Mouse (Mus musculus) CD4-positive helper T cell, adult 2 months (primary cell): ENCODE data around the gene Opa1.
A peak's percentile ranks its signal among the peaks of the same experiment; 100 is the strongest.

ENCODE experiments used
- DNase-seq: peaks from one replicate; pipeline ENCODE4 v3.0.0-alpha.2; 2012; ENCODE audit warnings: low read depth, missing footprints, low spot score

The Opa1 gene

GRCm38 (mm10) chr16:29656187-29656825 is 77.2 kb downstream of the Opa1 start:
- DNase-seq = no peak

- no peak for DNase-seq
Observed at GRCm38 (mm10) chr16:29656901-29657300, 77.8 kb downstream of the Opa1 start.

GRCm38 (mm10) chr16:29657650-29658548 is 78.8 kb downstream of the Opa1 start:
- peak; percentile 11 for DNase-seq

- DNase-seq = no peak
Observed at GRCm38 (mm10) chr16:29659101-29659810, 80.1 kb downstream of the Opa1 start.

GRCm38 (mm10) chr16:29663042-29663758 is 84.1 kb downstream of the Opa1 start:
- no peak for DNase-seq

GRCm38 (mm10) chr16:29664392-29664791 is 85.3 kb downstream of the Opa1 start:
- DNase-seq = no peak

- DNase-seq = no peak
Observed at GRCm38 (mm10) chr16:29666991-29667701, 88.0 kb downstream of the Opa1 start.

- no peak for DNase-seq
Observed at GRCm38 (mm10) chr16:29667702-29668061, 88.5 kb downstream of the Opa1 start.

- DNase-seq = no peak
Observed at GRCm38 (mm10) chr16:29668451-29668850, 89.3 kb downstream of the Opa1 start.

GRCm38 (mm10) chr16:29670806-29671205 is 91.7 kb downstream of the Opa1 start:
- no peak for DNase-seq

- DNase-seq = no peak
Observed at GRCm38 (mm10) chr16:29673230-29673629, 94.1 kb downstream of the Opa1 start.

GRCm38 (mm10) chr16:29679607-29680006 is 100.5 kb downstream of the Opa1 start:
- DNase-seq = no peak

- DNase-seq = no peak
Observed at GRCm38 (mm10) chr16:29680548-29681175, 101.5 kb downstream of the Opa1 start.

GRCm38 (mm10) chr16:29682555-29683431 is 103.7 kb downstream of the Opa1 start:
- no peak for DNase-seq

GRCm38 (mm10) chr16:29683563-29683962 is 104.4 kb downstream of the Opa1 start:
- DNase-seq = no peak

- DNase-seq = no peak
Observed at GRCm38 (mm10) chr16:29684111-29684510, 105.0 kb downstream of the Opa1 start.

- no peak for DNase-seq
Observed at GRCm38 (mm10) chr16:29684641-29685040, 105.5 kb downstream of the Opa1 start.

- DNase-seq = no peak
Observed at GRCm38 (mm10) chr16:29686141-29686540, 107.0 kb downstream of the Opa1 start.
